Comparison of ENCODE assay signal across 8 mouse cellular contexts in the genomic region with DNA sequence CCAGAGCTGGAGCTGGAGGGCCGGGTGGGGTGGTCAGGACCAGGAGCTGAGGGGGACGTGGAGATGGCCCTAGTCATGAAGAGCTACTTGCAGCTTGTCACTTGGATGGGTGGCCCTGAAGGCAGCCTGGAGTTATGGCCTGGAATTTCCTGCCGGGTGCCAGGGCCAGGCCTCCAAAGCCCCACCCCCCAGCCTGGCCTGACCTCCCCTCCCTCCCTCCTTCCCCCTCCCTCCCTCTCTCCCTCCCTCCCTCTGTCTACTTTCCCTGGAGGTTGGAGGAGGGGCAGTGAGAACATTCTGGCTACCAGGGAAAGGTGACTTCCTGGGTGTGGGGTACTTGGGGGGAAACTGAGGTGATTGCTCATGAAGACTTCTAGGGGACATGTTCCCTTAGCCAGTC. TPM values are rescaled to one million over a fixed set of nuclear protein-coding genes. Genes with fewer than 3 reads are reported as not detected.
DNase-seq lines count a peak whose midpoint lies in the region; ATAC-seq and TF ChIP-seq lines count a peak whose summit lies in the region.

No protein-coding gene starts in this region.

- H3K27me3 ChIP-seq in heart, embryonic 14.5 days (ENCODE audit: control insufficient read depth, insufficient read depth, low read length), result no peaks in the 10 kb centered on the region
- no peaks in the 10 kb centered on the region for H3K27me3 ChIP-seq in midbrain, embryonic 11.5 days (ENCODE audit: control insufficient read depth, insufficient read depth, low read length)

- no peaks in the 10 kb centered on the region for H3K9me3 ChIP-seq in heart, embryonic 14.5 days (ENCODE audit: control insufficient read depth, low read length)
- no peaks in the 10 kb centered on the region for H3K9me3 ChIP-seq in midbrain, embryonic 11.5 days (ENCODE audit: control insufficient read depth, low read length)

- peak overlapping the region; percentile 95 for H3K9ac ChIP-seq in heart, embryonic 14.5 days (ENCODE audit: low read length)
- H3K9ac ChIP-seq in midbrain, embryonic 11.5 days (ENCODE audit: low read length), result no peak overlapping the region; the same call in 1 of the 2 replicates

- no peak for TF ChIP-seq CTCF in cortical plate, adult 2 months (IDR thresholded peaks at IDR 0.05; ENCODE audit: extremely low read depth, insufficient read depth, low read length)

- 0 out of 2 replicates have a peak, but pooled peaks cover under 1% of the 10 kb centered on the region for H3K36me3 ChIP-seq in heart, embryonic 14.5 days (ENCODE audit: control insufficient read depth, insufficient read depth, low read length)
- H3K36me3 ChIP-seq in midbrain, embryonic 11.5 days (ENCODE audit: control insufficient read depth, insufficient read depth, low read length), result no peaks in the 10 kb centered on the region

- H3K4me1 ChIP-seq in cortical plate, adult 2 months (ENCODE audit: control insufficient read depth, insufficient read depth, low read length), result peaks cover 22% of the 10 kb centered on the region
- H3K4me1 ChIP-seq in heart, embryonic 14.5 days (ENCODE audit: control insufficient read depth in 2 of 2, insufficient read depth in 2 of 2, low read length in 2 of 2), result peaks cover 71 to 80% of the 10 kb centered on the region in 2 experiments
- H3K4me1 ChIP-seq in midbrain, embryonic 11.5 days (ENCODE audit: control insufficient read depth, insufficient read depth, low read length), result peaks cover 74% of the 10 kb centered on the region

- DNase-seq in heart, adult 11 months, result peak; percentile 97
- DNase-seq in heart, adult 8-10 months (ENCODE audit: low spot score), result no peak
- peak; percentile 83 to 91 for DNase-seq in kidney, postnatal 25 days
- DNase-seq in midbrain, embryonic 11.5 days (ENCODE audit: low spot score, missing footprints), result no peak

- 10% methylated on average over 3 of the region's 3 CpGs for WGBS in heart, embryonic 14.5 days
- WGBS in midbrain, embryonic 11.5 days, result 17% methylated on average over 3 of the region's 3 CpGs

- H3K27ac ChIP-seq in cortical plate, adult 2 months (ENCODE audit: insufficient read depth, low read length), result peak overlapping the region; percentile 59; the same call in 1 of the 2 replicates
- peak overlapping the region; percentile 82 to 89 for H3K27ac ChIP-seq in heart, embryonic 14.5 days (replicated peaks in 1 of 2; ENCODE audit: control insufficient read depth in 1 of 2, insufficient read depth in 1 of 2, low read depth in 2 of 2, low read length in 2 of 2)
- no peak overlapping the region; the same call in 1 of the 2 replicates for H3K27ac ChIP-seq in midbrain, embryonic 11.5 days (ENCODE audit: low read depth, low read length)

- no peak for TF ChIP-seq POLR2A in cortical plate, adult 2 months (IDR thresholded peaks at IDR 0.05; ENCODE audit: extremely low read depth, insufficient read depth, low read length)

- no peak for ATAC-seq in heart, embryonic 14.5 days (ENCODE audit: insufficient number of reproducible peaks, insufficient read depth, low FRiP score, low read depth)
- ATAC-seq in midbrain, embryonic 11.5 days (ENCODE audit: low FRiP score), result no peak
- no peak for ATAC-seq in megakaryocyte-erythroid progenitor cell, adult 5-6 weeks (replicated peaks; ENCODE audit: low FRiP score, low TSS enrichment, poor library complexity, severe bottlenecking)
- ATAC-seq in monocyte, adult 5-6 weeks (replicated peaks; ENCODE audit: insufficient number of reproducible peaks, low FRiP score, low TSS enrichment, poor library complexity, severe bottlenecking), result no peak

- H3K4me2 ChIP-seq in heart, embryonic 14.5 days (ENCODE audit: low read length), result peak overlapping the region; percentile 73
- peak overlapping the region; percentile 22 for H3K4me2 ChIP-seq in midbrain, embryonic 11.5 days

- H3K4me3 ChIP-seq in cortical plate, adult 2 months (ENCODE audit: insufficient read depth, low read length), result peak overlapping the region; percentile 6; the same call in 1 of the 2 replicates
- H3K4me3 ChIP-seq in heart, embryonic 14.5 days (ENCODE audit: control insufficient read depth in 1 of 2, insufficient read depth in 1 of 2, low read depth in 1 of 2, low read length in 2 of 2), result peak overlapping the region; percentile 13 to 68
- H3K4me3 ChIP-seq in midbrain, embryonic 11.5 days (ENCODE audit: low read depth, low read length), result no peak overlapping the region

RNA-seq across cellular contexts. Expression of a gene that starts 3.7 kb away (rescaled TPM):
- 10 to 100 TPM; 51.6 to 56.9 (median 53.9) TPM for total RNA-seq in heart, adult 8-10 months (2022)
- polyA plus RNA-seq in cortical plate, adult 2 months (2012; rRNA removed), result 13.8 and 14.6 TPM in 2 replicates
- 12.1 and 12.5 TPM in 2 replicates for polyA plus RNA-seq in heart, embryonic 14.5 days (2014; fragmentation: Nextera tagmentation; extraction: Ambion mirVana)
- 5.6 and 6.4 TPM in 2 replicates for polyA plus RNA-seq in midbrain, embryonic 11.5 days (2014; fragmentation: Nextera tagmentation; extraction: Ambion mirVana)
- 4.8 and 5.5 TPM in 2 replicates for total RNA-seq in megakaryocyte-erythroid progenitor cell, adult 5-6 weeks (2014; fragmentation: Nextera tagmentation)
- 0.52 and 3.7 TPM in 2 replicates for total RNA-seq in megakaryocyte-erythroid progenitor cell, adult 5-6 weeks (2017)
- 2.8 to 14.1 TPM (median 2.8 TPM) in 3 replicates for total RNA-seq in monocyte, adult 5-6 weeks (2017)

RNA-seq across cellular contexts. Expression of a gene that starts 31.6 kb away (rescaled TPM):
- under 1 TPM in 2 of 4 experiments, not detected in 2; 0.26 to 0.28 TPM for total RNA-seq in heart, adult 8-10 months (2022)
- polyA plus RNA-seq in cortical plate, adult 2 months (2012; rRNA removed), result 0.11 TPM in 1 of 2 replicates, not detected in the other
- not detected in 2 replicates for polyA plus RNA-seq in heart, embryonic 14.5 days (2014; fragmentation: Nextera tagmentation; extraction: Ambion mirVana)
- polyA plus RNA-seq in midbrain, embryonic 11.5 days (2014; fragmentation: Nextera tagmentation; extraction: Ambion mirVana), result not detected in 2 replicates
- not detected in 2 replicates for total RNA-seq in megakaryocyte-erythroid progenitor cell, adult 5-6 weeks (2014; fragmentation: Nextera tagmentation)
- not detected in 2 replicates for total RNA-seq in megakaryocyte-erythroid progenitor cell, adult 5-6 weeks (2017)
- total RNA-seq in monocyte, adult 5-6 weeks (2017), result not detected in 3 replicates

RNA-seq across cellular contexts. Expression of a gene that starts 45.4 kb away (rescaled TPM):
- total RNA-seq in heart, adult 8-10 months (2022), result not detected
- 0.04 TPM in 1 of 2 replicates, not detected in the other for polyA plus RNA-seq in cortical plate, adult 2 months (2012; rRNA removed)
- not detected in 2 replicates for polyA plus RNA-seq in heart, embryonic 14.5 days (2014; fragmentation: Nextera tagmentation; extraction: Ambion mirVana)
- polyA plus RNA-seq in midbrain, embryonic 11.5 days (2014; fragmentation: Nextera tagmentation; extraction: Ambion mirVana), result not detected in 2 replicates
- not detected in 2 replicates for total RNA-seq in megakaryocyte-erythroid progenitor cell, adult 5-6 weeks (2014; fragmentation: Nextera tagmentation)
- not detected in 2 replicates for total RNA-seq in megakaryocyte-erythroid progenitor cell, adult 5-6 weeks (2017)
- total RNA-seq in monocyte, adult 5-6 weeks (2017), result not detected in 3 replicates

Comparison
In these comparisons a context has a peak if more than half of its experiments do, and no peak if none do; other contexts are left out.
1. DNase-seq: peak in heart, adult 11 months (single experiment) and kidney, postnatal 25 days (2 of 2); none in heart, adult 8-10 months (single experiment) and midbrain, embryonic 11.5 days (single experiment).